Mouse (Mus musculus): Measurements from ENCODE around the gene Pbdc1.
"Not testable (repeated sequence)": the region's sequence is repeated elsewhere in the genome, so short reads cannot be mapped to it uniquely, and the experiment has no call there.

Gene Pbdc1

DNA sequence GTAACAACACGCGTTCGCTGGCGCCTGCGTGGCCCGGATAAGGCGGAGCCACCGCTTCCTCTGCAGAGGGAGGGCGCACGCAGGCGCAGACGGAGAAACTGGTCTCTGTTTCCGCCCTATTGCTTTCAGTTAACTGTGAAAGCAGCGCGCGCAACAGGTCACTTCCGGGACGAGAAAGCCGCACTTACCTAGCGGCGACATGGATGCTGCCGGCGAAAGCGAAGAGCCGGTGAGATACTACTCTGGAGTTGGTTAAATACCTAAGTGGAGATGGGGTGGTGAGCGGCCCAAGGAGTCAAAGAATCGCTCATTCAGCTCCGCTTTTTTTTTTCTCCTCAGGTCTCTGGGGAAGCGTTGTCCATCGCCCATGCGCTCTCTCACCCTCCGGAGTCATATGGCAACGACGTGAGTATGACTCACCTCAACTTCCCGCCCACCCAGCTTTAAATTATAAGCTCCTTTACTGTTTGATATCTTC, at the start of gene Pbdc1:
Gene Pbdc1 (plus strand): TSS at position 142 of the 478 bp plus-strand sequence.
- in situ Hi-C loops (cut with MboI, MseI), result no loop called here

DNA sequence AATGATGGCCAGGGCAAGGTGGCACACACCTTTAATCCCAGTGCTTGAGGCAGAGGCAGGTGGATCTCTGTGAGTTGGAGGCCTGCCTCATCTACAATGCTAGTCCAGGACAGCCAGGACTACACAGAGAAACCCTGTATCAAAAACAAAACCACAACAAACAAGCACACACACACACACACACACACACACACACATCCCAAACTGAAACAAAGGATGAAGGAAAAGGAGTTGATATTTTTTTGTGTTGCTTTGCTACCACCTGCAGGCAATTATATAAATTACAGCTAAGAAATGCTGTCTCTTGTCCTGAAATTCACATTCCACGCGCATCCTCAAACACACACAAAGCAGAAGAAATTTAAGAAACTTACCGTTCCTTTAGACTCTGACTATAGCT, 41.9 kb upstream of the Pbdc1 start:
- in situ Hi-C loops (cut with MboI, MseI), result no loop called here

DNA sequence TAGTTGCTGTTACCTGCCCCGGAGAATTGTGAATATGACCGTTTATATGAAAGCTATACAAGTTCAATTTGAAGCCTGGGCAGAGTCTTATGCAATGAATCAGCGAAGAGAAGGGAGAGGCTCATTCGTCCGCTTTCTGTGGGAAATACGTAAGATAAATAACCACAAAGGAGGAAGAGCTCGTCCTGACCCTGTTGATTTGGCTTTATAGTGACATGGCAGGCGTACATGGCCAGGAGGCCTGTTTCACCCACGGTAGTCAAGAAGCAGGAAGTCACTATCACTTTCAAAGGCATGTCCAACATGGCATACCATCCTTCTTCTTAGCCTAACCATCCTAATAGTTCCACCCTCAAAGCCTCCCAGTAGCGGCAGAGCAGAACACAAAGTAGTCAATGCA, 15.3 kb upstream of the Pbdc1 start:
- in situ Hi-C loops (cut with MboI, MseI), result no loop called here

- in situ Hi-C loops (cut with MboI, MseI), result no loop called here
These were observed 14.8 kb upstream of the Pbdc1 start for GRCm38 (mm10) chrX:105064801-105065200.

DNA sequence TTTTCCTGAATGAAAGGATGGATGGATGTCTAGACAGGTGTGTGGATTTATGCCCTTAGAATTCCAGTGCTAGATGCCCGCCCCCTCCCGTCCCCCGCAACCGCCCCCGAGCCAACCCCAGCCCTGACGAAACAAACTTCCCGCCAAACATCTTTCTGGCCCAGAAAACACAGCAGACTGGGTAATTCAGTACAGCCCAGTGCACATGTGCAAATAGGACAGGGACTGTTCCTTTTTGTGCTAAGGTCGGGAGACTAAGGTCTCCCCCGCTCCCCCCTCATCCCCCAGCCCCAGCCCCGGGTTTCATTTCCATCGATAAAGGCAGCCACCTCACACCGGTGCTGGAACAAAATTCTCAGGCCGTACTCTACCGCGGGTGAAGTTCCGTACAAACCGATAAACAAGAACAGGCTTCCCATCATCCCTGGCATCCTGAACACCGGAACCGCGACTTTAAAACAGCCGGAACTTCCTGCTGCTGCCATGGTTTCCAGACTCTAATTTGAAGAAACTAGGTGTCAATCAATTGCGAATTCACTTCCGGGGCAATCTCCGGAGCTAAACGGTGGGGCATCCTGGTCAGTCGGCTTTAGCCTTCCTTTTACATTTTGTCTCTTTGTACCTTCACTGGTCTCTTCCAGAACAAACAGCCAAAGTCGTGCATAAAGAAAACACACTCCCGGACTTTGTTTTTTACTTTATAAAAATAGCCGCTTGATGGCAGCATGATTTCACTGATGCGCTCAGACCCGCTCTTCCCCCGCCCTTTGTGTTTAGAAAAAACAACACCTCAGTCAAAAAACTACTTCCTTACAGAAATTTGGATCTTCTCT, 9.7 kb upstream of the Pbdc1 start:
- in situ Hi-C loops (cut with MboI, MseI), result no loop called here

DNA sequence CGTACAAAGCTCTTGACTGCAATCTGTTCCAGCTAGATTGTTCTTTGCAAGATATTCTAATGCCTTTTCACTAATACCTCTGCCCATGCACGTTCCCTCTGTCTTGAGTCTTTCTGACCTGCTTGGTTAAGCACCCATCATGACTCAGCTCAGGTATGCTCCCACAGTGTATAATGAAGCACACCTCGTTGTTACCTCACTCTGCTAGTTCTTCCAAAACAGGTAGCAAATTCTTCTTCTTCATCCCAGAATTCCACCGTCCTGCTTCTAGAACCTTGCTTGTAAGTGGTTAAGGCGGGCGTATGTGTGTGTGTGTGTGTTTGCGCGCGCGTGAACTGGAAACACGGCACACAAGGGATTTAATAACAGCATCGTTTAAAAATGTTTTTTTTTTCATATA, 405 bp upstream of the Pbdc1 start:
- in situ Hi-C loops (cut with MboI, MseI), result no loop called here

GRCm38 (mm10) chrX:105080096-105080495, 540 bp downstream of the Pbdc1 start:
- in situ Hi-C loops (cut with MboI, MseI), result no loop called here

DNA sequence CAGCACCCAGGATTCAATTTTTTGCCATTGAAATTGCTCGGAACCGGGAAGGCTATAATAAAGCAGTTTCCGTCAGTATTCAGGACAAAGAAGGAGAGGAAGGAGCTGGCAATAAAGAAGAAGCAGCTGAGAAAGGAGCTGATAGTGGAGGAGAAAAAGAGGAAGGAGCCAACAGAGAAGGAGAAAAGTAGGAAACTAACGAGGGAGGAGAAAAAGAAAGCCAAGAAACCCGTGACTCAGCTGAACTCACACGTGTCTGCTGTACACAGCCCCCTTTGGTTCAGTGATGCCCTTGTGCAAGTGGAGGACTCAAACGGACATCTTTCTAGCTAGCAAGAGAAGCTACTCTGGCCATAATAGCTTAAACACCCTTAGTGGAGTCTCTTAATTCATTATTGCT, 3.5 kb downstream of the Pbdc1 start:
- in situ Hi-C loops (cut with MboI, MseI), result not testable (repeated sequence)

- in situ Hi-C loops (cut with MboI, MseI), result loop anchor here in 1 of 2 experiments (25.0 kb wide), 1 partner anchor 1083 kb away; the partner anchor contains the start of gene Pgk1
These were observed 24.6 kb downstream of the Pbdc1 start for GRCm38 (mm10) chrX:105104175-105104574.

DNA sequence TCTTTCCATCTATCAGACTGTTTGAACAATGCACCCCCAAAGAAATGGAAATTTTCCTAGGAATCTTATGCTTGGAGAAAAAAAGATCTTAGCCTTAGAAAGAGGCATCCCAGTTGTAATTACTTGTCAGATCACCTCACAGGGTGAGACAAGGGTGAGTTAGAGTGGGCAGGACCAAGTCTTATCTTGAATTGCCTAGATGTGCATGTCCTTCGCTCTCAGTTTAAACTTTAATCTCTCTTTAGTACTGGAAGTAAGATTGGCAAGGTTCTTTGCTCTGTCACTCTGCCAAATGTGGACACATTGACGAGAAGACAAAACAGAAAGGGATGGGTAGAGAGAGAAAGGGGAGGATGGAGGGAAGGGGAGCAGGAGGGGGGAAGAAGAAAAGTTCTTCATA, 35.4 kb downstream of the Pbdc1 start:
- in situ Hi-C loops (cut with MboI, MseI), result loop anchor here in 1 of 2 experiments (25.0 kb wide), 1 partner anchor 1072 kb away; the partner anchor contains the start of gene Pgk1

GRCm38 (mm10) chrX:105120275-105121226, 41.0 kb downstream of the Pbdc1 start, which contains the start of gene Magee1:
Magee1 (plus strand) TSS chrX:105120378.
- in situ Hi-C loops (cut with MboI, MseI), result loop anchor here in 1 of 2 experiments (25.0 kb wide), 1 partner anchor 1067 kb away; the partner anchor contains the start of gene Pgk1

- in situ Hi-C loops (cut with MboI, MseI), result loop anchor here in 1 of 2 experiments (25.0 kb wide), 1 partner anchor 1066 kb away; the partner anchor contains the start of gene Pgk1
These were observed 41.8 kb downstream of the Pbdc1 start for GRCm38 (mm10) chrX:105121227-105121865.

GRCm38 (mm10) chrX:105124903-105125302, 45.3 kb downstream of the Pbdc1 start:
- in situ Hi-C loops (cut with MboI, MseI), result loop anchor here in 1 of 2 experiments (25.0 kb wide), 1 partner anchor 1062 kb away; the partner anchor contains the start of gene Pgk1

- in situ Hi-C loops (cut with MboI, MseI), result loop anchor here (10.0 to 25.0 kb wide), 2 partner anchors 635 to 1313 kb away; no protein-coding TSS in a partner anchor
These were observed 72.4 kb downstream of the Pbdc1 start for GRCm38 (mm10) chrX:105151872-105152461.

- in situ Hi-C loops (cut with MboI, MseI), result loop anchor here in 1 of 2 experiments (25.0 kb wide), 1 partner anchor 622 kb away; no protein-coding TSS in a partner anchor
These were observed 85.5 kb downstream of the Pbdc1 start for GRCm38 (mm10) chrX:105165007-105165406.

Measured in T-helper 17 cell (primary cell).